Mouse (Mus musculus) MEL (cell line): ENCODE data around the gene Mfsd4b4. TPM values are rescaled to one million over a fixed set of nuclear protein-coding genes. Genes with fewer than 3 reads are reported as not detected.
"Not testable (repeated sequence)": the region's sequence is repeated elsewhere in the genome, so short reads cannot be mapped to it uniquely, and the experiment has no call there.

Experiments
- DNase-seq: peaks from one replicate; pipeline ENCODE4 v3.0.0; 2011; ENCODE audit warnings: low read depth, low spot score
- H3K27ac ChIP-seq: 2 replicates; pipeline ENCODE4 v1.5.1; 2012; ENCODE audit warnings: low read depth, mild to moderate bottlenecking, control low read depth, low read length, moderate library complexity; ENCODE audit not compliant: control insufficient read depth
- H3K27me3 ChIP-seq, 2 experiments: fragments of 150-350 bp in 1 of 2; sonication (generic) in 1 of 2; 2 replicates each; pipeline ENCODE4 v1.6.1; 2012; ENCODE audit warnings: low read length in 2 of 2, mild to moderate bottlenecking in 2 of 2, improper control_type of control experiment in 1 of 2, moderate library complexity in 1 of 2; ENCODE audit not compliant: insufficient read depth in 2 of 2, control insufficient read depth in 1 of 2
- H3K36me3 ChIP-seq, 2 experiments: 2 replicates each; pipeline ENCODE4 v1.6.1; 2012 to 2014; ENCODE audit warnings: low read length in 2 of 2, improper control_type of control experiment in 1 of 2, inconsistent platforms in 1 of 2, mild to moderate bottlenecking in 1 of 2; ENCODE audit not compliant: insufficient read depth in 2 of 2, control insufficient read depth in 1 of 2
- H3K4me1 ChIP-seq, 2 experiments: fragments of 150-350 bp in 1 of 2; sonication (generic) in 1 of 2; 2 replicates each; pipeline ENCODE4 v1.6.1; 2012; ENCODE audit warnings: low read length in 2 of 2, improper control_type of control experiment in 1 of 2, mild to moderate bottlenecking in 1 of 2; ENCODE audit not compliant: insufficient read depth in 2 of 2, control insufficient read depth in 1 of 2
- H3K4me3 ChIP-seq, 2 experiments: fragments of 150-350 bp in 1 of 2; sonication (generic) in 1 of 2; 2 replicates each; pipeline ENCODE4 v1.5.1; 2012; ENCODE audit warnings: low read depth in 2 of 2, low read length in 2 of 2, mild to moderate bottlenecking in 2 of 2, moderate library complexity in 2 of 2, control low read depth in 1 of 2, improper control_type of control experiment in 1 of 2; ENCODE audit not compliant: control insufficient read depth in 1 of 2, insufficient read depth in 1 of 2
- H3K79me2 ChIP-seq: 2 replicates; pipeline ENCODE4 v1.6.1; 2012; ENCODE audit warnings: mild to moderate bottlenecking, low read length, moderate library complexity; ENCODE audit not compliant: control insufficient read depth, poor library complexity, insufficient read depth
- H3K9ac ChIP-seq: 2 replicates; pipeline ENCODE4 v1.6.1; 2012; ENCODE audit warnings: low read depth, mild to moderate bottlenecking, control low read depth, low read length, moderate library complexity; ENCODE audit not compliant: control insufficient read depth, poor library complexity, severe bottlenecking
- H3K9me3 ChIP-seq: fragments of 150-350 bp; sonication (generic); replicated peaks from 2 replicates; pipeline ENCODE4 v1.6.1; 2012; ENCODE audit warnings: mild to moderate bottlenecking, low read length, improper control_type of control experiment, moderate library complexity; ENCODE audit not compliant: insufficient read depth
- BHLHE40 ChIP-seq: IDR thresholded peaks from 2 replicates; pipeline ENCODE4 v1.6.1; 2012; ENCODE audit warnings: low read depth, mild to moderate bottlenecking, inconsistent platforms, low read length, improper control_type of control experiment, borderline replicate concordance
- CHD1 ChIP-seq: IDR thresholded peaks from 2 replicates; pipeline ENCODE4 v1.6.1; 2012; ENCODE audit warnings: low read depth, mild to moderate bottlenecking, inconsistent platforms, low read length, improper control_type of control experiment
- E2F4 ChIP-seq: IDR thresholded peaks from 2 replicates; pipeline ENCODE4 v1.6.1; 2011; ENCODE audit warnings: low read depth, low read length, improper control_type of control experiment, borderline replicate concordance
- ELF1 ChIP-seq: IDR thresholded peaks from 2 replicates; pipeline ENCODE4 v1.6.1; 2014; ENCODE audit warnings: low read depth, mild to moderate bottlenecking, inconsistent platforms, low read length, improper control_type of control experiment, moderate library complexity
- EP300 ChIP-seq, 2 experiments: IDR thresholded peaks; 2 replicates each; pipeline ENCODE4 v1.6.1; 2011; ENCODE audit warnings: improper control_type of control experiment in 2 of 2, low read length in 2 of 2, low read depth in 1 of 2, mild to moderate bottlenecking in 1 of 2
- GABPA ChIP-seq: IDR thresholded peaks from 2 replicates; pipeline ENCODE4 v1.6.1; 2012; ENCODE audit warnings: low read depth, mild to moderate bottlenecking, inconsistent platforms, low read length, improper control_type of control experiment, moderate library complexity
- GATA1 ChIP-seq: IDR thresholded peaks from 2 replicates; pipeline ENCODE4 v1.6.1; 2011; ENCODE audit warnings: low read depth, low read length, improper control_type of control experiment
- JUND ChIP-seq: IDR thresholded peaks from 2 replicates; pipeline ENCODE4 v1.6.1; 2011; ENCODE audit warnings: low read depth, mild to moderate bottlenecking, improper control_type of control experiment, low read length
- KAT2A ChIP-seq: conservative IDR thresholded peaks from 2 replicates; pipeline ENCODE4 v1.6.1; 2012; ENCODE audit warnings: low read depth, low read length, improper control_type of control experiment, inconsistent platforms
- MAZ ChIP-seq: IDR thresholded peaks from 2 replicates; pipeline ENCODE4 v1.6.1; 2012; ENCODE audit warnings: low read depth, mild to moderate bottlenecking, inconsistent platforms, low read length, improper control_type of control experiment
- MXI1 ChIP-seq: IDR thresholded peaks from 2 replicates; pipeline ENCODE4 v1.6.1; 2011; ENCODE audit warnings: mild to moderate bottlenecking, low read depth, low read length, improper control_type of control experiment
- MYB ChIP-seq: IDR thresholded peaks from 2 replicates; pipeline ENCODE4 v1.6.1; 2011; ENCODE audit warnings: mild to moderate bottlenecking, low read depth, low read length, improper control_type of control experiment
- POLR2A ChIP-seq, 2 experiments: IDR thresholded peaks; 2 replicates each; pipeline ENCODE4 v1.6.1; 2011 to 2012; ENCODE audit warnings: low read length in 2 of 2, mild to moderate bottlenecking in 2 of 2, control low read depth in 1 of 2, improper control_type of control experiment in 1 of 2, low read depth in 1 of 2, moderate library complexity in 1 of 2; ENCODE audit not compliant: control insufficient read depth in 1 of 2, insufficient read depth in 1 of 2, poor library complexity in 1 of 2
- POLR2AphosphoS2 ChIP-seq: IDR thresholded peaks from 2 replicates; pipeline ENCODE4 v1.6.1; 2011; ENCODE audit warnings: low read length, improper control_type of control experiment
- RAD21 ChIP-seq: IDR thresholded peaks from 2 replicates; pipeline ENCODE4 v1.6.1; 2011; ENCODE audit warnings: mild to moderate bottlenecking, low read depth, low read length, improper control_type of control experiment
- SIN3A ChIP-seq: IDR thresholded peaks from 2 replicates; pipeline ENCODE4 v1.6.1; 2012; ENCODE audit warnings: low read length, improper control_type of control experiment, inconsistent platforms
- TBP ChIP-seq: IDR thresholded peaks from 2 replicates; pipeline ENCODE4 v1.8.0; 2011; ENCODE audit warnings: low read depth, low read length, improper control_type of control experiment
- UBTF ChIP-seq: IDR thresholded peaks from 2 replicates; pipeline ENCODE4 v1.6.1; 2012; ENCODE audit warnings: low read depth, mild to moderate bottlenecking, inconsistent platforms, low read length, improper control_type of control experiment, moderate library complexity, borderline replicate concordance; ENCODE audit not compliant: insufficient read depth
- ZNF384 ChIP-seq: IDR thresholded peaks from 2 replicates; pipeline ENCODE4 v1.6.1; 2012; ENCODE audit warnings: low read depth, mild to moderate bottlenecking, inconsistent platforms, low read length, improper control_type of control experiment
- polyA plus RNA-seq, 2 experiments: library from polyadenylated mRNA; stranded (reverse) in 1 of 2; unstranded in 1 of 2; fragments of >175 nt in 1 of 2; fragments of >200 nt in 1 of 2; gene quantifications; 2 replicates each; pipeline versions ENCODE4 v1.2.1 to v1.2.4; 2012; ENCODE audit warnings: low replicate concordance in 2 of 2, low read depth in 1 of 2; ENCODE audit not compliant: insufficient read length in 2 of 2, insufficient read depth in 1 of 2, missing spikeins in 1 of 2
- total RNA-seq: library from RNA; depleted of rRNA; stranded (reverse); fragments of 300-350 nt; gene quantifications from 2 replicates; pipeline ENCODE4 v1.2.3, GENCODE M21; 2012

Mfsd4b4 gene
- total and polyA plus RNA-seq, 3 experiments = 0.04 TPM; not detected in 2

DNA sequence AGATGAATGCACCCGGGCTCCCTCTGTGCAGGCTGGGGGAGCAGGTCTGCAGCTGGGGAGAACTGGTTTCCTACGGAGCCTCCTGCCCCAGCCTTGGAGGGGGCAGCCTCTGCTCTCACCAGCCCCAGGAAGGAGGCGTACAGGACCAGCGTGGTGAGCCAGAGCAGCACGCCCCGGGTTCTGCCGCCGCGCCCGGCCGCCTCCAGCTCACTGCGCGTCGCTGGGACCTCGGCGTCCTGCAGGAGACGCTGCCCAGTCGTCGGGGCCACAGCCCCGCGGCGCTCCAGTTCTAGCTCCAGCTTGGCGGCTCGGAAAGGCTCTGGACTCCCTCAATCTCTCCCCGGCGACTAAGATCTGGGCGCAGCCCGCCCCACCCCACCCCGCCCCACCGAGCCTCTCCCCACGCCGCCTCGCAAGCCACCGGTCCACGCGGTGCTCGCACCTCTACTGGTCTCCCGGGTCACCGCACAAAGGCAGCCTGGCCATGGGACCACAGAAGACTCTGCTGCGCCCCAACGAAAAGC is 27.6 kb upstream of the Mfsd4b4 start, which contains the start of gene Mfsd4b2:
Gene Mfsd4b2 (minus strand): TSS at position 308 of the 524 bp plus-strand sequence.
- Histone ChIP-seq H3K27me3 (no peaks in the 10 kb centered on the region; a peak in 2 of 4 replicates), H3K9me3 (no peaks in the 10 kb centered on the region), H3K27ac (no peak within 1 kb of the TSS), H3K4me3 (no peak within 1 kb of the TSS), H3K9ac (no peak within 1 kb of the TSS), H3K79me2 (no peaks in the 10 kb centered on the region), H3K36me3 (no peaks in the 10 kb centered on the region), H3K4me1 (no peaks in the 10 kb centered on the region)
- TF ChIP-seq UBTF (no peak), ZNF384 (no peak), SIN3A (no peak), POLR2A (IDR thresholded peaks at IDR 0.05; ENCODE audit: control insufficient read depth in 1 of 2, insufficient read depth in 1 of 2, low read depth in 1 of 2, low read length in 2 of 2, poor library complexity in 1 of 2) (no peak), TBP (no peak)
- DNase-seq = no peak

- DNase-seq = not testable (repeated sequence)
Measured at GRCm38 (mm10) chr10:39924556-39924955, 25.5 kb upstream of the Mfsd4b4 start.

GRCm38 (mm10) chr10:39912616-39913015 is 13.6 kb upstream of the Mfsd4b4 start:
- no peak overlapping the region for H3K27ac ChIP-seq
- no peaks in the 10 kb centered on the region for H3K9me3 ChIP-seq
- 0 out of 4 replicates have a peak, but pooled peaks cover 0 to 2% of the 10 kb centered on the region in 2 experiments for H3K27me3 ChIP-seq
- no peak overlapping the region for H3K4me3 ChIP-seq
- no peaks in the 10 kb centered on the region for H3K4me1 ChIP-seq
- no peak overlapping the region for H3K9ac ChIP-seq
- DNase-seq = no peak
- H3K36me3 ChIP-seq = no peaks in the 10 kb centered on the region
- TF ChIP-seq SIN3A (no peak), EP300 (IDR thresholded peaks at IDR 0.05; ENCODE audit: low read depth in 1 of 2, low read length in 2 of 2) (no peak), GATA1 (no peak), TBP (no peak), POLR2AphosphoS2 (no peak), MAZ (no peak), KAT2A (no peak), UBTF (no peak), MYB (no peak), ELF1 (no peak), JUND (no peak), E2F4 (no peak), BHLHE40 (no peak), GABPA (no peak), RAD21 (no peak), MXI1 (no peak), CHD1 (no peak)
- H3K79me2 ChIP-seq = no peaks in the 10 kb centered on the region

More at GRCm38 (mm10) chr10:39924556-39924955, 25.5 kb upstream of the Mfsd4b4 start:
- H3K36me3 ChIP-seq, H3K79me2 ChIP-seq, H3K27me3 ChIP-seq, H3K9me3 ChIP-seq, H3K9ac ChIP-seq, H3K27ac ChIP-seq, H3K4me3 ChIP-seq, H3K4me1 ChIP-seq: not testable (repeated sequence)
